Mouse (Mus musculus) adrenal gland, postnatal 10 days (tissue): Measurements from ENCODE around the gene Dicer1. TPM values are rescaled to one million over a fixed set of nuclear protein-coding genes. Genes with fewer than 3 reads are reported as not detected.

Source experiments
- DNase-seq: peaks from one replicate; pipeline ENCODE4 v3.0.0; 2021; ENCODE audit warnings: mixed read lengths
- long read RNA-seq, 2 experiments: library from polyadenylated mRNA; stranded (forward); transcript quantifications; one replicate each; pipeline ENCODE4 v2.0.0; 2021
- total RNA-seq, 2 experiments: library from RNA; stranded (reverse); gene quantifications; 2 replicates each; pipeline ENCODE4 v1.2.3; 2021

Dicer1 gene
- 10 to 100 TPM; 49.4 to 56.8 TPM for total RNA-seq
- long read RNA-seq, experiment 1, partial matches to known transcripts = 10 of 17 reads
- long read RNA-seq, experiment 1, other reads (novel, unspliced or antisense) = 7 of 17 reads
- long read RNA-seq, experiment 2, partial matches to known transcripts = 0 of 4 reads
- long read RNA-seq, experiment 2, other reads (novel, unspliced or antisense) = 4 of 4 reads

- peak; percentile 99 for DNase-seq
Measured at GRCm38 (mm10) chr12:104751814-104752765, at the start of gene Dicer1. TSS of gene Dicer1 (minus strand) at chr12:104751952.

DNA sequence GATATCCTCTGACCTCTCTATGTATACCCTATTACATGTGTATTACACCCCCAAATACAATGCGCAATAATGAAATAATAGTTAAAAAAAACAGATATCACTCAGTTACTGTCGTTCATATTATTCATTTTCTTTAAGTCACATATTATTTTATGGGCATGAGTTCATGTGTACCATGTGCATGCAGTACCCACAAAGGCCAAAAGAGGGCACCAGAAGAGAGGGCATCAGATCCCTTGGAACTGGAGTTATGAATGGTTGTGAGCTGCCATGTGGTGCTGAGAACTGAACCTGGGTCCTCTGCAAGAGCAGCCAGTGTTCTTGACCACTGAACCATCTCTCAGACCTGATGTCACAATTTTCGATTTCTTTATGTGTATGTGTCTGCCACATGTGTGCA is 47.6 kb upstream of the Dicer1 start:
- no peak for DNase-seq

- no peak for DNase-seq
Measured at GRCm38 (mm10) chr12:104797905-104798304, 46.2 kb upstream of the Dicer1 start.

DNA sequence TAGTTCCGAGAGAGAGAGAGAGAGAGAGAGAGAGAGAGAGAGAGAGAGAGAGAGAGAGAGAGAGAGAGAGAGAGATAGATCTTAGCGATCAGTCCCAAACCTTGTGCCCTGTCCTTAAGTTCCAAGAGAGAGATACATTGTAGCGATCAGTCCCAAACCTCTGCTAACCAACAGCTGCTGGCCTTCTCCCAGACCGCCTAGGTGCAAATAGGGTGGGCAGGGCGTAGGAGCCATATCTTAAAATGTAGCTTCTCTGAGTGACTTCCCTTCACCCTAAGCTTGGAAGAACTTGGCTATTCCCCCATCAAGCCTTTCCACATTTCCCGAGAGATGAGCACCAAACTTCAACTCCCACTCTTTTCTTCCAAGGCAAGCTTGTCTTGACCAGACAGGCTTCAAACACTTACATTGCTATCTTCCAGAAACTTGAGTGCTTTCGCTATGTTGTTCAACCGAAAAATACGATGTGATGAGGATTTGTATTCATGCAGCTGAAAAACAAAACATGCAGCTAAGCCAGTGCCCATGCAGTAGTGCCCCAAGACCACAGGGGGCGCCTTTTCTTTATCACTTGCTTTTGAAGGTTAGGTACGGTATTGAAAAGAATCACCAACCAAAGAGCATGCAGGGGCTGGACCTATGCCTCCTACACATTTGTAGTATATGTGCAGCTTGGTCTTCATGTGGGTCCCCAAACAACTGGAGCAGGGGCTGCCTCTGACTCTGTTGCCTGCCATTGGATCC is 45.1 kb upstream of the Dicer1 start:
- no peak for DNase-seq

DNA sequence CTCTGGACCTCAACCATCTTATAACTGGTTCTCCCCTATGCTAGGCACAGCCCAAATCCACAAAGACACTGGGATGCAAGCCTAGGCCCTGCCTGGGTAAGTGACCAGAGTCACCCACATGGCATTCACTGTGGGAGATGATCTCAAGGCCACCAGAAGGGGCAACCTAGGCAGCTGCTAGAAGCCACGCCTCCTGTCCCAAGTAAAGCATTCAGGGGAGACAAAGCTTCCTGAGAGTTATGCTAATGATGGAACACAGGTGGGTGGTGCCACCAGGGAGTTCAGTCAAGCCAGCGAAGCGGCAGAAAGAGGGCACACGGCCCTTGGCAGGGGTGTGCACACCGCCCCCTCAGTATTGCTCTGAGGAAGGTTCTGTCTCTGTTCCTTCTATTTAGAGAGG is 43.2 kb upstream of the Dicer1 start:
- no peak for DNase-seq

- DNase-seq = no peak
Measured at GRCm38 (mm10) chr12:104793486-104793885, 41.7 kb upstream of the Dicer1 start.

DNA sequence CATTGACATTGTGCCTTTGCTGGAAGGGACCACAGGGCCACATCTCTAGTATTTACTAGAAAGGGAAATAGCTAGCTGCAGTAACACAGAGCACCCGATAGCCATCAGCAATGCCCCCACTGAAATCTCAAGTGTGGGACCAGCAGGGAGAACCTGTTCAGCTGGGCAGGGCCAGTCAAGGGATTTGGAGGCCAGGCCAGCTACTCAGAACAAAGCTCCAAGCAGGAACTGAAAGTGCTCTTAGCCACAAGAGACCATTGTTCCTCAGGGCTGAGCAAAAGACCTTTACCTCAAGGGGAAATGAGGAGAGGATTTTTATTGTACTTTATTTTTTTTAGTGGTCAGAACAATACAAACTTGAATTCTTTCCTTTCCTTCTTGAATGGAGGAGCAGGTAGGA is 25.9 kb upstream of the Dicer1 start:
- no peak for DNase-seq

GRCm38 (mm10) chr12:104771941-104772340 is 20.2 kb upstream of the Dicer1 start:
- peak; percentile 51 for DNase-seq

DNA sequence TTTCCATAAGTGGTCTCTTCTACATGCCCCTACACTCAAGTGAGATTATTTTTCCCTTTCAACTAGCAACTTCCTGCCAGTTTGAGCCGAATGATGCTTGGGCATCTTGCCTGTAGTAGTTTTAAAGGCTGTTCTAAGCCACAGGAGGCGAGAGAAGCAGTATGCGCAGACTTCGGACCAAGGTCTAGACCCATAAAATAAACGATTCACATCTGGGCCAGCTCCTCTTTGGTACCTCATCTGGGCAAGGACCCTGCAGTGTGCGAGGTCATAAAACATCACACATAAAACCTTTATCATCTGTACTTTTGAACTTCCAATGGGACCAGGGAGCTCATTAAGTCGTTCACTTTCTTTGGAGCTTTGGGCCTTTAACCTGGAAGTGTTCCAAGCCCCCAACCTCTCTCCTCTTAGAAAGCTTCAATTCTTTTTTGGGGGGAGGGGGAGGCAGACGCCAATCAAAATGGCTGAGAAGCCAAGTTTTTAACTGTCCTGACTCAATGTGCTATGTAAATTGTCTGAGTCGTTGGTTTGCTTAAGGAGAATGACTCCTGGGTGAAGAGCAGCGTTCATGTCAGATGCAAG is 17.5 kb upstream of the Dicer1 start:
- DNase-seq = no peak

GRCm38 (mm10) chr12:104767183-104767582 is 15.4 kb upstream of the Dicer1 start:
- DNase-seq = no peak

DNA sequence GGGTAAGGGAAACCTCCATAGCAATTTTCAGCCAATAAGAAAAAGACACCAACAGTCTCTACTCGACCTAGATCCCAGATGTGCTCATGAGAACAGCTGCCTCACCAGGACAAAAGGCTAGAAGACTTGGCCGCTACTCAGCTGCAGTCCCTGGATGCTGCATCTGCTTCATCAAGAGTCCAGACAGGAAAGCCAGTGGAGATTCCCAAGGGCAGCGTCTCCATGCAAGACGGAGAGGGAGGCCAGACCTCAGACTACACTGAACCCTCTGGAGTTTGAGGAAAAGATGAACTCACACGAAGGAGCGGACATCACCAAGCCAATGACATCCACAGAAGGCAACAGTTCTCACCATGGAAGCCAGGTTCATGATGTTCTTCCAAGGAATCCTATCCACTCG is 14.0 kb upstream of the Dicer1 start:
- DNase-seq = no peak

DNA sequence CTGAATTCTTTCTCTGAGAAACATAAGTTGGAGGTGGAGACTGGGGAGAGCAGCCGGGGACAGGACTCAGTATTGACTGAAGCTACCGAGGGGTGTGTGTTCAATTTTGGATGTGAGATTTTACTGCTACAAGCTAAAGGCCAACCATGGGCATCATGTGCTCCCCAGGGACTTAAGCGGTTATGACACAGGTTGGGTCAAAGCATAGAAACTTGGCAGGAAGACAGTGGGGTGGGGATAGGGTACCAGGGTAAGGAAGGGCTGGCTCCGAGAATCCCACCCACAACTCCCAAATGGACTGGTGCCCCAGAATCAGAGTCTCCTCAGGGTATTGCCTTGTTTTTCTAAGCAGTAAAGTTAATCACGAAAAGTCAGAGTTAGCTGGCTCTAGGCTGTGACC is 13.4 kb upstream of the Dicer1 start:
- DNase-seq = peak; percentile 24

GRCm38 (mm10) chr12:104763918-104764317 is 12.2 kb upstream of the Dicer1 start:
- DNase-seq = no peak

DNA sequence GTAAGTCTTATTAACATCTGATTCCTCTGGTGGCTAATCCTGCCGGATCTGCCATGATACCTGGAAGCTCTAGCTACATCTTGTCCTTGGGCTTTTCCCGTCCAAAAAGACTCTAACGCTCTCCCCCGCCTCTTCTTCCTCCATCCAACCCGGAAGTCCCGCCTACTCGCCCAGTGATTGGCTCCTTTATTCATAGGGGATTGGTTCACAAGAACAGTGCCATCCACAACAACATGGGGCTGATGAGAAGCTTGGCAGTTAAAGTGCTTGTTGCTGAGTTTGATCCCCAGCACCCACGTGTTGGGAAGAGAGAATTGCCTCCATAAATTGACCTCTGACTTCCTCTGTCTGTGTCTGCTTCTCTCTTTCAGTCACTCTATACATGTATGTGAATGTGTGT is 9.7 kb upstream of the Dicer1 start:
- DNase-seq = no peak

GRCm38 (mm10) chr12:104758066-104758465 is 6.3 kb upstream of the Dicer1 start:
- DNase-seq = no peak

- DNase-seq = peak; percentile 30
Measured at GRCm38 (mm10) chr12:104753686-104754085, 1.9 kb upstream of the Dicer1 start.

DNA sequence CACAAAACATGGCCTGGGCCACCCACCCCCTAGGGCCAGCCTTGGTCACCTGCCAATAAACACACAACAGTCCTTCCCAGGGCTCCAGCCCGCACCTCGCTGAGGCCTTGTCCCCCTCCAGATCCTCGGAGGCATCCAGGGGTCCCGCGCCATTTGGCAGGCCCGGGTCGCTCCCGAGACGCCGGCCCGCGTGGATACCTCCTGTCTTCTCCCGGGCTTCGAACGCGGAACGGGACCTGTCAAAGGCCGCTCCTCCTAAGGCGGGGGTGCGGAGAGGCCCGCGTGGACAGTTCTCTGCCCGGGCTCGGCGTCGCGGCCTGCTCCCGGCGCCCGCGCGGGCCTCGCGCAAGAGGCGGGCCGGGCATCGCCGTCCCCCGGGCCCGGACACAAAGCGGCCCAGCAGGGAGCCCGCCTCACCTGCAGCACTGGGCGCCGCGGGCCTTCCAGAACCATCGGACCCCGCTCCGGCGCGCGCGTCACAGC is 380 bp downstream of the Dicer1 start:
- no peak for DNase-seq

DNA sequence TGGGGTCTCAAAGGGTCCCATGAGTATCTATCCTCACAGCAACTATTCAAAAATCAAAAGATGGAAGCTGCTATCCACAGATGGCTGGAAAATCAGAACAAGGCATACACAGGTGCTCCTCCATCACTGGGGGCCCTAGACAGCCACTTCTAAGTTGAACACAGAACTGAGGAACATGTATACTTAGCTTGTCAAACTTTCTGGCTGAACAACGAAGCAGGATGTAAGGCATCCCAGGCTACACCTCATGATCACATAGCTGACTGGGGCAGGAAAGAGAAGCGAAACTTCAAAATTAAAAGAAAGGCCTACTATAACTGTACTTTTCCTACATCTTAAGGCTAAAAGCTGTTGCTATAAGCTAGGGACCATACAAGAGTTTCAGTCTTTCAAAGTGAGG is 2.8 kb downstream of the Dicer1 start:
- no peak for DNase-seq

DNA sequence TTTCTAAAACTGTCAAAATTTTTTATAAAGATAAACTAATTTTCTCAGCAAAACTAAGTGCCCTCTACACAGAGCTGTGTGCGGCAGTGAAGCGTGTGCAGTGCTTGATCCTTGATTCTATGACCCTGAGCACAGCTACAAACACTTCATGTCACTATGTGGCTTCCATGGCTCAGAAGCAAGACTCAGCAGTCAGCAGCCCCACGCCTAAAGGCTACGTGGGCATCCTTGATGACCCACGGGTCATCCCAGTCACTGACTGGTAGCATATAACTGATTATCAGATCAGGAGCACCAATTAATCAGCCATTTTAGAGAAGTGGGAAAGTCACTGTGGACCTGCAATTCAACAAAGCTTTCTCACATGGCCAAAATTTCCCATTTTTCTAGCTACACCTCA is 4.5 kb downstream of the Dicer1 start:
- DNase-seq = no peak

GRCm38 (mm10) chr12:104746601-104747000 is 5.2 kb downstream of the Dicer1 start:
- DNase-seq = no peak

GRCm38 (mm10) chr12:104743687-104744086 is 8.1 kb downstream of the Dicer1 start:
- no peak for DNase-seq

DNA sequence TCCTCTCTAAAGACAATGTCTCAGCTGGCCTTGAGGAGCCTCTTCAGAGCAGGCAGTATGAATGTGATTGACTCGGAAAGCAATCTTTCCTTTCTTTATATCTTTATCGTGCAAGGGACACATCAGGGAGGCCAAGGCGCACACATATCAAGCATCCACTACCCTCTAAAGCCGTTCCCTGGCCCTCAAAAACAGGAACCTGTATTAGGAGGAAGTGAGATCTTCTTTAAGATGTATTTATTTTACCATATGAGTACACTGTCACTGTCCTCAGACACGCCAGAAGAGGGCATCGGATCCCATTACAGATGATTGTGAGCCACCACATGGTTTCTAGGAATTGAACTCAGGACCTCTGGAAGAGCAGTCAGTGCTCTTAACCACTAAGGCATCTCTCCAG is 9.5 kb downstream of the Dicer1 start:
- no peak for DNase-seq
